Mouse (Mus musculus): ENCODE data around the gene Cib4.

GRCm38 (mm10) chr5:30516376-30516775 lies 29.3 kb downstream of the Cib4 start:
- TF ChIP-seq CTCF (IDR thresholded peaks at IDR 0.05; ENCODE audit: low read depth) (peak; percentile 85), EP300 (IDR thresholded peaks at IDR 0.05; ENCODE audit: low read depth) (no peak)
